Comparison of ENCODE assay signal across 11 mouse cellular contexts in genomic region chr7:142576472-142577326, GRCm38 (mm10). TPM values are rescaled to one million over a fixed set of nuclear protein-coding genes. Genes with fewer than 3 reads are reported as not detected.
DNase-seq lines count a peak whose midpoint lies in the region; ATAC-seq lines count a peak whose summit lies in the region.
"Had no signal": no experiment of that assay in that cellular context is flagged by ENCODE, and none has a peak within 500 bp of the region (broad histone marks: within the 10 kb centered on the region; RNA-seq: fewer than 3 reads in every experiment).

No protein-coding gene starts in this region.

- H3K9ac ChIP-seq in forebrain, embryonic 15.5 days (replicated peaks), result no peak overlapping the region
- peak overlapping the region; percentile 57 for H3K9ac ChIP-seq in lung, embryonic 15.5 days
- H3K9ac ChIP-seq in intestine, embryonic 16.5 days (ENCODE audit: low read depth, low read length), result peak overlapping the region; percentile 73
- H3K9ac ChIP-seq in stomach, embryonic 14.5 days (replicated peaks; ENCODE audit: low read depth, low read length), result peak overlapping the region; percentile 79
- H3K9ac ChIP-seq: midbrain, embryonic 13.5 days had no signal

- H3K27me3 ChIP-seq in forebrain, embryonic 10.5 days (ENCODE audit: poor library complexity, severe bottlenecking), result peaks cover 29% of the 10 kb centered on the region
- no peaks in the 10 kb centered on the region for H3K27me3 ChIP-seq in forebrain, embryonic 15.5 days
- H3K27me3 ChIP-seq in lung, embryonic 15.5 days, result no peaks in the 10 kb centered on the region
- no peaks in the 10 kb centered on the region for H3K27me3 ChIP-seq in intestine, embryonic 16.5 days (replicated peaks; ENCODE audit: control insufficient read depth, insufficient read depth, low read length)
- no peaks in the 10 kb centered on the region for H3K27me3 ChIP-seq in stomach, embryonic 14.5 days (ENCODE audit: control insufficient read depth, insufficient read depth, low read length)

- H3K9me3 ChIP-seq in forebrain, embryonic 10.5 days, result peaks cover 24% of the 10 kb centered on the region
- H3K9me3 ChIP-seq in forebrain, embryonic 15.5 days, result no peaks in the 10 kb centered on the region
- H3K9me3 ChIP-seq in lung, embryonic 15.5 days, result peaks cover 10% of the 10 kb centered on the region
- peaks cover 4% of the 10 kb centered on the region; the same call in 1 of the 2 replicates for H3K9me3 ChIP-seq in intestine, embryonic 16.5 days (ENCODE audit: control insufficient read depth, low read length)
- peaks cover 9% of the 10 kb centered on the region; the same call in 1 of the 2 replicates for H3K9me3 ChIP-seq in stomach, embryonic 14.5 days (ENCODE audit: control insufficient read depth, low read depth, low read length)

- H3K4me3 ChIP-seq in forebrain, embryonic 10.5 days, result peak overlapping the region; percentile 47
- H3K4me3 ChIP-seq in forebrain, embryonic 15.5 days, result no peak overlapping the region
- H3K4me3 ChIP-seq in lung, embryonic 15.5 days, result peak overlapping the region; percentile 43
- H3K4me3 ChIP-seq in intestine, embryonic 16.5 days (ENCODE audit: low read length), result peak overlapping the region; percentile 53
- peak overlapping the region; percentile 57 for H3K4me3 ChIP-seq in stomach, embryonic 14.5 days (ENCODE audit: low read depth, low read length)
- H3K4me3 ChIP-seq: midbrain, embryonic 13.5 days had no signal

- peak overlapping the region; percentile 79 for H3K27ac ChIP-seq in forebrain, embryonic 10.5 days
- no peak overlapping the region for H3K27ac ChIP-seq in forebrain, embryonic 15.5 days (replicated peaks)
- peak overlapping the region; percentile 96 for H3K27ac ChIP-seq in lung, embryonic 15.5 days
- peak overlapping the region; percentile 97 for H3K27ac ChIP-seq in intestine, embryonic 16.5 days (ENCODE audit: low read length)
- H3K27ac ChIP-seq in stomach, embryonic 14.5 days (ENCODE audit: low read length), result peak overlapping the region; percentile 95
- H3K27ac ChIP-seq: midbrain, embryonic 13.5 days had no signal

- no peaks in the 10 kb centered on the region for H3K36me3 ChIP-seq in forebrain, embryonic 10.5 days (replicated peaks)
- H3K36me3 ChIP-seq in forebrain, embryonic 15.5 days, result no peaks in the 10 kb centered on the region
- H3K36me3 ChIP-seq in lung, embryonic 15.5 days, result no peaks in the 10 kb centered on the region
- H3K36me3 ChIP-seq in intestine, embryonic 16.5 days (ENCODE audit: control insufficient read depth, insufficient read depth, low read length), result no peaks in the 10 kb centered on the region
- H3K36me3 ChIP-seq in stomach, embryonic 14.5 days (ENCODE audit: control insufficient read depth, insufficient read depth, low read length), result 0 out of 2 replicates have a peak, but pooled peaks cover 10% of the 10 kb centered on the region
- H3K36me3 ChIP-seq: midbrain, embryonic 13.5 days had no signal

- H3K4me1 ChIP-seq in forebrain, embryonic 10.5 days, result peaks cover 71% of the 10 kb centered on the region
- H3K4me1 ChIP-seq in forebrain, embryonic 15.5 days, result peaks cover 14% of the 10 kb centered on the region
- peaks cover 61% of the 10 kb centered on the region for H3K4me1 ChIP-seq in lung, embryonic 15.5 days
- peaks cover 48% of the 10 kb centered on the region for H3K4me1 ChIP-seq in intestine, embryonic 16.5 days (ENCODE audit: control insufficient read depth, insufficient read depth, low read length)
- peaks cover 43% of the 10 kb centered on the region for H3K4me1 ChIP-seq in stomach, embryonic 14.5 days (ENCODE audit: control insufficient read depth, insufficient read depth, low read length)

- no peak overlapping the region for H3K4me2 ChIP-seq in forebrain, embryonic 15.5 days (replicated peaks)
- H3K4me2 ChIP-seq in lung, embryonic 15.5 days, result peak overlapping the region; percentile 57
- H3K4me2 ChIP-seq in intestine, embryonic 16.5 days (ENCODE audit: low read depth, low read length), result peak overlapping the region; percentile 49
- peak overlapping the region; percentile 49 for H3K4me2 ChIP-seq in stomach, embryonic 14.5 days (replicated peaks; ENCODE audit: low read depth, low read length)

- no peak for DNase-seq in forebrain, embryonic 10.5 days (ENCODE audit: extremely low spot score, low spot score)
- DNase-seq in lung, postnatal 10 days, result no peak
- no peak for DNase-seq in frontal cortex, postnatal 10 days (ENCODE audit: low spot score in 2 of 2)
- no peak for DNase-seq in embryo, embryonic 11 days
- DNase-seq: layer of hippocampus, adult 9-11 months; right cerebral cortex, postnatal 25 days had no signal

- WGBS in forebrain, embryonic 10.5 days, result 89% methylated on average over 25 of the region's 25 CpGs
- 91% methylated on average over 25 of the region's 25 CpGs for WGBS in forebrain, embryonic 15.5 days
- 55% methylated on average over 25 of the region's 25 CpGs for WGBS in lung, embryonic 15.5 days
- 62% methylated on average over 25 of the region's 25 CpGs for WGBS in intestine, embryonic 16.5 days
- WGBS in stomach, embryonic 14.5 days, result 58% methylated on average over 25 of the region's 25 CpGs

- ATAC-seq in forebrain, embryonic 15.5 days (replicated peaks), result no peak
- no peak for ATAC-seq in lung, embryonic 15.5 days (ENCODE audit: borderline replicate concordance, extremely low read depth, low FRiP score, low TSS enrichment)
- ATAC-seq in intestine, embryonic 16.5 days, result no peak
- no peak for ATAC-seq in stomach, embryonic 14.5 days (ENCODE audit: insufficient number of reproducible peaks, insufficient read depth, low FRiP score, low read depth)
- ATAC-seq: midbrain, embryonic 13.5 days had no signal

RNA-seq across cellular contexts. Expression of gene Mrpl23, which starts 44.2 kb away (rescaled TPM):
- 15.8 and 16.1 TPM in 2 replicates for polyA plus RNA-seq in forebrain, embryonic 10.5 days (2016; fragmentation: Nextera tagmentation; extraction: Ambion mirVana)
- polyA plus RNA-seq in forebrain, embryonic 15.5 days (2015; fragmentation: Nextera tagmentation; extraction: Ambion mirVana), result 20.1 and 22.4 TPM in 2 replicates
- 22.8 and 28.3 TPM in 2 replicates for polyA plus RNA-seq in lung, embryonic 15.5 days (2015; fragmentation: Nextera tagmentation; extraction: Ambion mirVana)
- 50.3 and 58.1 TPM in 2 replicates for polyA plus RNA-seq in intestine, embryonic 16.5 days (2015; fragmentation: Nextera tagmentation; extraction: Ambion mirVana)
- 32.6 and 35.6 TPM in 2 replicates for polyA plus RNA-seq in stomach, embryonic 14.5 days (2014; fragmentation: Nextera tagmentation; extraction: Ambion mirVana)
